Mouse (Mus musculus) limb, embryonic 14.5 days (tissue): Measurements from ENCODE around the gene 1700014D04Rik. TPM values are rescaled to one million over a fixed set of nuclear protein-coding genes. Genes with fewer than 3 reads are reported as not detected.
A peak's percentile ranks its signal among the peaks of the same experiment; 100 is the strongest.
"Not testable (repeated sequence)": the region's sequence is repeated elsewhere in the genome, so short reads cannot be mapped to it uniquely, and the experiment has no call there.

Source experiments
- ATAC-seq: fragments of 200-750 bp; cut with Nextera tagmentation; 2 replicates; pipeline ENCODE4 v1.8.0; 2017; ENCODE audit warnings: low read depth, moderate number of reproducible peaks, moderate TSS enrichment; ENCODE audit not compliant: low FRiP score
- DNase-seq: peaks from one replicate; pipeline ENCODE4 v3.0.0-alpha.2; 2015; ENCODE audit warnings: low spot score
- H3K27ac ChIP-seq: fragments of 300-500 bp; sonication (generic); replicated peaks from 2 replicates; pipeline ENCODE4 v1.5.1; 2014; ENCODE audit warnings: low read depth, mild to moderate bottlenecking, low read length, moderate library complexity, mixed read lengths
- H3K27me3 ChIP-seq: fragments of 300-500 bp; sonication (generic); 2 replicates; pipeline ENCODE4 v1.6.1; 2014; ENCODE audit warnings: low read length, mixed read lengths; ENCODE audit not compliant: control insufficient read depth, insufficient read depth
- H3K36me3 ChIP-seq: fragments of 300-500 bp; sonication (generic); 2 replicates; pipeline ENCODE4 v1.6.1; 2014; ENCODE audit warnings: mild to moderate bottlenecking, low read length, moderate library complexity, mixed read lengths; ENCODE audit not compliant: control insufficient read depth, insufficient read depth
- H3K4me1 ChIP-seq: fragments of 300-500 bp; sonication (generic); 2 replicates; pipeline ENCODE4 v1.6.1; 2014; ENCODE audit warnings: antibody characterized with exemption, low read length, mixed read lengths; ENCODE audit not compliant: control insufficient read depth, insufficient read depth
- H3K4me2 ChIP-seq: fragments of 300-500 bp; sonication (generic); replicated peaks from 2 replicates; pipeline ENCODE4 v1.6.1; 2014; ENCODE audit warnings: low read depth, mild to moderate bottlenecking, low read length, moderate library complexity; ENCODE audit not compliant: severe bottlenecking
- H3K4me3 ChIP-seq: fragments of 300-500 bp; sonication (generic); replicated peaks from 2 replicates; pipeline ENCODE4 v1.5.1; 2014; ENCODE audit warnings: low read length
- H3K9ac ChIP-seq: fragments of 300-500 bp; sonication (generic); 2 replicates; pipeline ENCODE4 v1.6.1; 2014; ENCODE audit warnings: mild to moderate bottlenecking, low read depth, low read length, moderate library complexity; ENCODE audit not compliant: severe bottlenecking
- H3K9me3 ChIP-seq: fragments of 300-500 bp; sonication (generic); 2 replicates; pipeline ENCODE4 v1.6.1; 2016; ENCODE audit warnings: low read length; ENCODE audit not compliant: control insufficient read depth
- POLR2A ChIP-seq: fragments of 200-500 bp; IDR thresholded peaks from 2 replicates; pipeline ENCODE4 v1.8.0; 2012; ENCODE audit warnings: inconsistent platforms, mild to moderate bottlenecking, moderate library complexity, borderline replicate concordance; ENCODE audit not compliant: insufficient read depth, insufficient read length; ENCODE audit errors: extremely low read depth
- WGBS: fragments of 180-500 bp; shearing (Covaris S2); extraction: QIAGEN DNeasy Blood & Tissue Kit; methylation state at CpG from one replicate; pipeline ENCODE4 v1.1.7; 2014; 5-methylcytosine and 5-hydroxymethylcytosine counted together
- polyA plus RNA-seq, 2 experiments: library from polyadenylated mRNA; depleted of rRNA in 1 of 2; stranded (reverse) in 1 of 2; unstranded in 1 of 2; fragments of >200 nt; fragmentation: Nextera tagmentation in 1 of 2; extraction: Ambion mirVana in 1 of 2; gene quantifications; 2 replicates each; pipeline versions ENCODE4 v1.2.1 to v1.2.3; 2012 to 2014

1700014D04Rik gene
- polyA plus RNA-seq, 2 experiments = 0.05 TPM; not detected in 1

GRCm38 (mm10) chr13:59728378-59729093 lies 18.0 kb downstream of the 1700014D04Rik start:
- WGBS = 23% methylated on average over 7 of the region's 7 CpGs
- no peak for TF ChIP-seq POLR2A
- Histone ChIP-seq H3K36me3 (no peaks in the 10 kb centered on the region), H3K27ac (no peak overlapping the region), H3K9me3 (no peaks in the 10 kb centered on the region), H3K27me3 (no peaks in the 10 kb centered on the region), H3K4me3 (no peak overlapping the region), H3K4me2 (no peak overlapping the region), H3K9ac (no peak overlapping the region), H3K4me1 (peaks cover 5% of the 10 kb centered on the region; the same call in 1 of the 2 replicates)
- DNase-seq (peak; percentile 85), ATAC-seq (peak; percentile 76; the same call in 1 of the 2 replicates)

DNA sequence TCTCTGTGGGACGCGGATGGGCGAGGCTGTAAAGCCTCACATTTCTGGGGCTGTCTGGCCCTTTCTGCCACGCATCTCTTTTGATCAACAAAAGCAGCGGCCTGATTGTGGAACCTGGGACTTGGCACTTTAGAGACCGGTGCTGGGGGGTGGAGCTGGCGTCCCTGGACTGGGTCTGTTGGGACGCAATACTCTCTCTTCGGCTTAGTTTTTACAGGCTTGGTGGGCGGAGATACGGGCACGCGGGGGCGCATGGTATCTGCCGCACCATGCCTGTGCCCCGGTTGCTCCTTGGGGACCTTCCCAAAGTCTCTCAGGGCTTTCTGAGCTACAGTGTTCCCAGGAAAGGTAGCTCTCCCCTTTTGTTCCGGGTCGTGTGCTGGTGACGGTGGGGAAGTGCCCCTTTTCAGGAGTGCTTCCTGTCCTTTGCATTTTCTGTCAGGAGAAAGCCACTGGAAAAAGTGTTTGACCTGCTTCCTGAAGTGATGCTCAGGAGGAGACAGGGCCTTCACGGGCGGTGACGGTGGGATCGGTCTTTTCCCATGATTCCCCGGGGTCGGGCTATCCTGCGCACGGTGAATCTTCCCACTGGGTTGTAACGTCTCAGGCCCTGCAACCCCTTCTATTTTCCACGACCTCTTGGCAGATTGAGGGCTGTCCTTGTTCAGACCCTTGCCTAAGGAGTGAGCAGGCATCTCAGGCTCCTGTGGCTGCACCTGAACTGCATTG lies 20.2 kb downstream of the 1700014D04Rik start:
- peak overlapping the region; percentile 17; the same call in 1 of the 2 replicates for H3K4me3 ChIP-seq
- 22% methylated on average over 29 of the region's 29 CpGs for WGBS
- peak overlapping the region; percentile 44 for H3K4me2 ChIP-seq
- peaks cover 5% of the 10 kb centered on the region; the same call in 1 of the 2 replicates for H3K4me1 ChIP-seq
- H3K9me3 ChIP-seq = no peaks in the 10 kb centered on the region
- no peaks in the 10 kb centered on the region for H3K27me3 ChIP-seq
- no peak for DNase-seq
- ATAC-seq = no peak
- peak overlapping the region; percentile 38; the same call in 1 of the 2 replicates for H3K9ac ChIP-seq
- H3K27ac ChIP-seq = no peak overlapping the region
- TF ChIP-seq POLR2A = no peak
- no peaks in the 10 kb centered on the region for H3K36me3 ChIP-seq

DNA sequence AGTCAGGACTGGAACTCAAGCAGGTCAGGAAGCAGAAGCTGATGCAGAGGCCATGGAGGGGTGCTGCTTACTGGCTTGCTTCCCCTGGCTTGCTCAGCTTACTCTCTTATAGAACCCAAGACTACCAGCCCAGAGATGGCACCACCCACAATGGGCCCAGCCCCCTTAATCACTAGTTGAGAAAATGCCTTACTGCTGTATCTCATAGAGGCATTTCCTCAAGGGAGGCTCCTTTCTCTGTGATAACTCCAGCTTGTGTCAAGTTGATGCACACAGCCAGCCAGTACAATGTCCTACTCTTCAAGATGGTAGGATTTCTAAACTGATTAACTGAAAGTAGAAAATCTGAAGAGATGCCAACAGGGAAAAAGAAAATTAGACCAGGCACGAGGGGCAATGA lies 24.5 kb downstream of the 1700014D04Rik start:
- H3K4me2 ChIP-seq, ATAC-seq, H3K36me3 ChIP-seq, H3K4me3 ChIP-seq, H3K27me3 ChIP-seq, H3K9ac ChIP-seq, DNase-seq, H3K27ac ChIP-seq, H3K9me3 ChIP-seq: not testable (repeated sequence)
- H3K4me1 ChIP-seq = peaks cover 10% of the 10 kb centered on the region; the same call in 1 of the 2 replicates
- WGBS = 91% methylated on average over 1 of the region's 1 CpGs

GRCm38 (mm10) chr13:59719475-59719874 lies 27.1 kb downstream of the 1700014D04Rik start:
- WGBS = 100% methylated on average over 1 of the region's 1 CpGs
- ATAC-seq (no peak), DNase-seq (no peak)
- Histone ChIP-seq H3K36me3 (no peaks in the 10 kb centered on the region), H3K27me3 (no peaks in the 10 kb centered on the region), H3K4me3 (no peak overlapping the region), H3K9ac (no peak overlapping the region), H3K27ac (0 out of 2 replicates have a peak overlapping the region, but pooled peaks have one; percentile 10), H3K4me1 (peaks cover 5% of the 10 kb centered on the region; the same call in 1 of the 2 replicates), H3K9me3 (no peaks in the 10 kb centered on the region), H3K4me2 (0 out of 2 replicates have a peak overlapping the region, but pooled peaks have one; percentile 4)
- no peak for TF ChIP-seq POLR2A

GRCm38 (mm10) chr13:59718857-59719440 lies 27.6 kb downstream of the 1700014D04Rik start:
- DNase-seq, H3K4me3 ChIP-seq, ATAC-seq, H3K9ac ChIP-seq, H3K4me1 ChIP-seq, H3K36me3 ChIP-seq, H3K27me3 ChIP-seq, H3K27ac ChIP-seq, H3K9me3 ChIP-seq: not testable (repeated sequence)
- H3K4me2 ChIP-seq = 0 out of 2 replicates have a peak overlapping the region, but pooled peaks have one; percentile 4
- 15% methylated on average over 6 of the region's 6 CpGs for WGBS
